Comparison of ENCODE assay signal across 8 mouse cellular contexts in the genomic region with DNA sequence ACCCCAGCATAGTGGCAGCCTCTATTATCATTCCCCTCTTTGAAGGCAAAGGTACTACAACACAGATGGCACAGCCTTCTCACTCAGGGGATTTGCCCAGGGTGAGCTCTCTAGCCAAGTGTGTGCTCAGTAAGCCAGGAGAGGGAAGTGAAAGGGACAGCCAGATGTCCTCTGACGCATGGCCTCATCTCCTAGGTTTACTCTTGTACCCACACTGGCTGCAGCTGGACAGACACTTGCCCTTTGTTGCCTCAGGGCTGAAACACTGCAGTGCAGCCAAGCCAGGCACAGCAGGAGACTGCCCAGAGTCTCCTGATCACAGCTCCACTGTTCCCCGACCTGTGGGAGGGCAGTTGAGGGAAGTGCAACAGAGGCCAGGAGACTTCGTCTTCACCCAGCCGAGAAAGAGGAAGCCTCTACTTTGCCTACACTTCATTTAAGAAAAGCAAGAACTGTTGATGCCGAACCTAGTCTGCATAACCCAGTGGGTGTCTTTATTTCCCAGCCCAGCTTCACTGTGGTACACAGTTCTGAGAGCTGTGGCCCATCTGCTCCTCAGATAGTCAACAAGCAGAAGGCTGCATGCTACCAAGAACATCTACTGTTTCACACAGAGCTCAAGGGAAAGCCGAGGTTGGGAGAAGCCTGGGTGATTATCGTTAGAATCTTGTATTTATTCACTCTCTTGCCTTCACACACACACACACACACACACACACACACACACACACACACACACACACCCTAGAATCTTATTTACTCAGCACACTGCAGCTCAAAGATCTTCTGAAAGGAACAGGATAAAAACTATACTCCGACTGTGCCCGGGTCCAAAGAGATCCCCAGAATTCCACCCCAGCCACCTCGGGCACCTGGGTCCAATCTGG. TPM values are rescaled to one million over a fixed set of nuclear protein-coding genes. Genes with fewer than 3 reads are reported as not detected.
DNase-seq lines count a peak whose midpoint lies in the region; ATAC-seq lines count a peak whose summit lies in the region.

No protein-coding gene starts in this region.

- peak overlapping the region; percentile 56 for H3K27ac ChIP-seq in midbrain, embryonic 10.5 days (replicated peaks)
- H3K27ac ChIP-seq in midbrain, embryonic 16.5 days (ENCODE audit: low read length): no peak overlapping the region
- H3K27ac ChIP-seq in kidney, embryonic 16.5 days (ENCODE audit: low read length): peak overlapping the region; percentile 32

- no peaks in the 10 kb centered on the region for H3K36me3 ChIP-seq in midbrain, embryonic 10.5 days
- no peaks in the 10 kb centered on the region for H3K36me3 ChIP-seq in midbrain, embryonic 16.5 days (ENCODE audit: control insufficient read depth, insufficient read depth, low read length)
- no peaks in the 10 kb centered on the region for H3K36me3 ChIP-seq in kidney, embryonic 16.5 days (ENCODE audit: insufficient read depth, low read length)
- H3K36me3 ChIP-seq in splenic B cell, adult 2 months (ENCODE audit: control insufficient read depth, insufficient read depth, low read length, poor library complexity, severe bottlenecking): no peaks in the 10 kb centered on the region

- H3K9ac ChIP-seq in midbrain, embryonic 16.5 days (ENCODE audit: low read depth, low read length): no peak overlapping the region
- H3K9ac ChIP-seq in kidney, embryonic 16.5 days (replicated peaks; ENCODE audit: low read length): peak overlapping the region; percentile 43

- H3K4me3 ChIP-seq in midbrain, embryonic 10.5 days: no peak overlapping the region
- H3K4me3 ChIP-seq in midbrain, embryonic 16.5 days (ENCODE audit: low read depth, low read length): no peak overlapping the region
- H3K4me3 ChIP-seq in kidney, embryonic 16.5 days (ENCODE audit: low read length): no peak overlapping the region

- H3K4me2 ChIP-seq in midbrain, embryonic 16.5 days (ENCODE audit: low read length): no peak overlapping the region
- H3K4me2 ChIP-seq in kidney, embryonic 16.5 days (replicated peaks; ENCODE audit: low read depth, low read length): no peak overlapping the region

- DNase-seq in midbrain, embryonic 10.5 days (ENCODE audit: low spot score): no peak
- peak; percentile 71 for DNase-seq in cerebellum, adult 11-12 months
- DNase-seq in heart, adult 9 months (ENCODE audit: low spot score in 2 of 2): peak; percentile 63 to 81
- peak; percentile 64 for DNase-seq in lung, postnatal 25 days (ENCODE audit: low spot score)
- DNase-seq in splenic B cell, adult 2 months (ENCODE audit: low read depth, low spot score): peak; percentile 93

- H3K27me3 ChIP-seq in midbrain, embryonic 10.5 days (ENCODE audit: low read depth, poor library complexity, severe bottlenecking): no peaks in the 10 kb centered on the region
- no peaks in the 10 kb centered on the region for H3K27me3 ChIP-seq in midbrain, embryonic 16.5 days (ENCODE audit: control insufficient read depth, insufficient read depth, low read depth, low read length)
- no peaks in the 10 kb centered on the region for H3K27me3 ChIP-seq in kidney, embryonic 16.5 days (ENCODE audit: insufficient read depth, low read length)
- no peaks in the 10 kb centered on the region for H3K27me3 ChIP-seq in splenic B cell, adult 2 months (ENCODE audit: control insufficient read depth, insufficient read depth, low read length, poor library complexity, severe bottlenecking)

- H3K4me1 ChIP-seq in midbrain, embryonic 10.5 days: peaks cover 57% of the 10 kb centered on the region
- H3K4me1 ChIP-seq in midbrain, embryonic 16.5 days (ENCODE audit: control insufficient read depth, insufficient read depth, low read length): peaks cover 26% of the 10 kb centered on the region
- H3K4me1 ChIP-seq in kidney, embryonic 16.5 days (ENCODE audit: insufficient read depth, low read length): peaks cover 53% of the 10 kb centered on the region

- ATAC-seq in midbrain, embryonic 16.5 days: no peak
- ATAC-seq in kidney, embryonic 16.5 days (ENCODE audit: low FRiP score, low TSS enrichment): peak; percentile 69; the same call in 1 of the 2 replicates
- ATAC-seq in activated CD4-positive, CD25-positive, alpha-beta regulatory T cell, adult 4 months: no peak

- no peaks in the 10 kb centered on the region for H3K9me3 ChIP-seq in midbrain, embryonic 10.5 days (replicated peaks)
- H3K9me3 ChIP-seq in midbrain, embryonic 16.5 days (replicated peaks; ENCODE audit: control insufficient read depth, low read length, poor library complexity, severe bottlenecking): no peaks in the 10 kb centered on the region
- H3K9me3 ChIP-seq in kidney, embryonic 16.5 days (ENCODE audit: low read length): no peaks in the 10 kb centered on the region

- 48% methylated on average over 10 of the region's 10 CpGs for WGBS in midbrain, embryonic 10.5 days
- WGBS in midbrain, embryonic 16.5 days: 34% methylated on average over 10 of the region's 10 CpGs
- 45% methylated on average over 10 of the region's 10 CpGs for WGBS in kidney, embryonic 16.5 days

RNA-seq across cellular contexts. Expression of gene Cyth1, which starts 36.4 kb away (rescaled TPM):
- polyA plus RNA-seq in midbrain, embryonic 10.5 days (2016; fragmentation: Nextera tagmentation; extraction: Ambion mirVana): 11.3 and 14.9 TPM in 2 replicates
- polyA plus RNA-seq in midbrain, embryonic 16.5 days (2015; fragmentation: Nextera tagmentation; extraction: Ambion mirVana): 25.1 and 26.7 TPM in 2 replicates
- 17.9 and 18.2 TPM in 2 replicates for polyA plus RNA-seq in kidney, embryonic 16.5 days (2015; fragmentation: Nextera tagmentation; extraction: Ambion mirVana)
- polyA plus RNA-seq in activated CD4-positive, CD25-positive, alpha-beta regulatory T cell, adult 4 months (2017; shearing (Covaris generic)): 10 to 100 TPM; 50.1 to 73.2 TPM
